Mouse (Mus musculus): ENCODE measurements around the gene Csf2. TPM values are rescaled to one million over a fixed set of nuclear protein-coding genes. Genes with fewer than 3 reads are reported as not detected.

The Csf2 gene
- polyA plus RNA-seq, 1 experiment, result not detected

GRCm38 (mm10) chr11:54244465-54244864, 5.0 kb downstream of the Csf2 start:
- Histone ChIP-seq H3K36me3 (ENCODE audit: control insufficient read depth, insufficient read depth) (no peaks in the 10 kb centered on the region), H3K79me2 (ENCODE audit: control insufficient read depth, insufficient read depth) (no peaks in the 10 kb centered on the region), H3K4me2 (ENCODE audit: low read depth) (no peak overlapping the region), H3K27me3 (ENCODE audit: control insufficient read depth, insufficient read depth, insufficient read length) (no peaks in the 10 kb centered on the region), H3K4me3 (no peak overlapping the region), H3ac (ENCODE audit: control insufficient read depth, insufficient read length) (no peak overlapping the region)
- TF ChIP-seq REST (IDR thresholded peaks at IDR 0.05; ENCODE audit: insufficient read depth, insufficient read length), result no peak
- TF ChIP-seq MYOG (IDR thresholded peaks at IDR 0.05; ENCODE audit: control insufficient read depth in 1 of 3, insufficient read depth in 1 of 3, insufficient read length in 2 of 3, low read depth in 2 of 3), result no peak
- no peak for TF ChIP-seq MYOD1 (IDR thresholded peaks at IDR 0.05; ENCODE audit: control insufficient read depth in 1 of 3, insufficient read length in 2 of 3, low read depth in 2 of 3)
- no peak for TF ChIP-seq SRF (IDR thresholded peaks at IDR 0.05; ENCODE audit: control insufficient read depth, insufficient read length, low read depth)
- TF ChIP-seq TCF12 (IDR thresholded peaks at IDR 0.05; ENCODE audit: insufficient read depth, poor library complexity, severe bottlenecking), result no peak
- no peak for TF ChIP-seq CEBPB (IDR thresholded peaks at IDR 0.05; ENCODE audit: insufficient read depth, poor library complexity, severe bottlenecking)
- no peak for TF ChIP-seq POLR2AphosphoS2 (IDR thresholded peaks at IDR 0.05; ENCODE audit: insufficient read length, low read depth)
- TF ChIP-seq POLR2A (IDR thresholded peaks at IDR 0.05; ENCODE audit: insufficient read length, low read depth), result no peak
- no peak for TF ChIP-seq MAX (IDR thresholded peaks at IDR 0.05; ENCODE audit: low read depth)
- no peak for TF ChIP-seq E2F4 (IDR thresholded peaks at IDR 0.05; ENCODE audit: insufficient read depth)
- no peak for TF ChIP-seq USF1 (IDR thresholded peaks at IDR 0.05; ENCODE audit: low read depth)
- TF ChIP-seq TCF3 (IDR thresholded peaks at IDR 0.05; ENCODE audit: insufficient read length, low read depth), result no peak

GRCm38 (mm10) chr11:54242494-54242893, 7.0 kb downstream of the Csf2 start:
- H3K79me2 ChIP-seq (ENCODE audit: control insufficient read depth, insufficient read depth), result no peaks in the 10 kb centered on the region
- H3K27me3 ChIP-seq (ENCODE audit: control insufficient read depth, insufficient read depth, insufficient read length), result no peaks in the 10 kb centered on the region
- no peaks in the 10 kb centered on the region for H3K36me3 ChIP-seq (ENCODE audit: control insufficient read depth, insufficient read depth)
- H3ac ChIP-seq (ENCODE audit: control insufficient read depth, insufficient read length), result no peak overlapping the region
- TF ChIP-seq MYOG (IDR thresholded peaks at IDR 0.05; ENCODE audit: control insufficient read depth in 1 of 3, insufficient read depth in 1 of 3, insufficient read length in 2 of 3, low read depth in 2 of 3) (no peak), E2F4 (IDR thresholded peaks at IDR 0.05; ENCODE audit: insufficient read depth) (no peak), TCF3 (IDR thresholded peaks at IDR 0.05; ENCODE audit: insufficient read length, low read depth) (no peak), POLR2AphosphoS2 (IDR thresholded peaks at IDR 0.05; ENCODE audit: insufficient read length, low read depth) (no peak), MAX (IDR thresholded peaks at IDR 0.05; ENCODE audit: low read depth) (no peak), MYOD1 (IDR thresholded peaks at IDR 0.05; ENCODE audit: control insufficient read depth in 1 of 3, insufficient read length in 2 of 3, low read depth in 2 of 3) (no peak), CEBPB (IDR thresholded peaks at IDR 0.05; ENCODE audit: insufficient read depth, poor library complexity, severe bottlenecking) (no peak), REST (IDR thresholded peaks at IDR 0.05; ENCODE audit: insufficient read depth, insufficient read length) (no peak), SRF (IDR thresholded peaks at IDR 0.05; ENCODE audit: control insufficient read depth, insufficient read length, low read depth) (no peak), POLR2A (IDR thresholded peaks at IDR 0.05; ENCODE audit: insufficient read length, low read depth) (no peak), TCF12 (IDR thresholded peaks at IDR 0.05; ENCODE audit: insufficient read depth, poor library complexity, severe bottlenecking) (no peak), USF1 (IDR thresholded peaks at IDR 0.05; ENCODE audit: low read depth) (no peak)
- no peak overlapping the region for H3K4me3 ChIP-seq
- H3K4me2 ChIP-seq (ENCODE audit: low read depth), result no peak overlapping the region

- H3K36me3 ChIP-seq (ENCODE audit: control insufficient read depth, insufficient read depth), result no peaks in the 10 kb centered on the region
- H3K4me3 ChIP-seq, result no peak overlapping the region
- no peak for TF ChIP-seq MYOG (IDR thresholded peaks at IDR 0.05; ENCODE audit: control insufficient read depth in 1 of 3, insufficient read depth in 1 of 3, insufficient read length in 2 of 3, low read depth in 2 of 3)
- TF ChIP-seq MYOD1 (IDR thresholded peaks at IDR 0.05; ENCODE audit: control insufficient read depth in 1 of 3, insufficient read length in 2 of 3, low read depth in 2 of 3), result no peak
- TF ChIP-seq USF1 (IDR thresholded peaks at IDR 0.05; ENCODE audit: low read depth), result peak; percentile 32
- no peaks in the 10 kb centered on the region for H3K27me3 ChIP-seq (ENCODE audit: control insufficient read depth, insufficient read depth, insufficient read length)
- no peak overlapping the region for H3K4me2 ChIP-seq (ENCODE audit: low read depth)
- no peak overlapping the region for H3ac ChIP-seq (ENCODE audit: control insufficient read depth, insufficient read length)
- H3K79me2 ChIP-seq (ENCODE audit: control insufficient read depth, insufficient read depth), result no peaks in the 10 kb centered on the region
These were observed 12.5 kb downstream of the Csf2 start for GRCm38 (mm10) chr11:54236939-54237338.

GRCm38 (mm10) chr11:54227478-54227877, 22.0 kb downstream of the Csf2 start:
- no peak for TF ChIP-seq MAX (IDR thresholded peaks at IDR 0.05; ENCODE audit: low read depth)
- no peak for TF ChIP-seq MYOG (IDR thresholded peaks at IDR 0.05; ENCODE audit: control insufficient read depth in 1 of 3, insufficient read depth in 1 of 3, insufficient read length in 2 of 3, low read depth in 2 of 3)
- no peak for TF ChIP-seq E2F4 (IDR thresholded peaks at IDR 0.05; ENCODE audit: insufficient read depth)
- no peak for TF ChIP-seq POLR2A (IDR thresholded peaks at IDR 0.05; ENCODE audit: insufficient read length, low read depth)
- TF ChIP-seq USF1 (IDR thresholded peaks at IDR 0.05; ENCODE audit: low read depth), result no peak
- TF ChIP-seq CEBPB (IDR thresholded peaks at IDR 0.05; ENCODE audit: insufficient read depth, poor library complexity, severe bottlenecking), result no peak
- TF ChIP-seq REST (IDR thresholded peaks at IDR 0.05; ENCODE audit: insufficient read depth, insufficient read length), result no peak
- no peak for TF ChIP-seq SRF (IDR thresholded peaks at IDR 0.05; ENCODE audit: control insufficient read depth, insufficient read length, low read depth)
- TF ChIP-seq TCF3 (IDR thresholded peaks at IDR 0.05; ENCODE audit: insufficient read length, low read depth), result no peak
- TF ChIP-seq MYOD1 (IDR thresholded peaks at IDR 0.05; ENCODE audit: control insufficient read depth in 1 of 3, insufficient read length in 2 of 3, low read depth in 2 of 3), result no peak
- TF ChIP-seq TCF12 (IDR thresholded peaks at IDR 0.05; ENCODE audit: insufficient read depth, poor library complexity, severe bottlenecking), result no peak
- no peak for TF ChIP-seq POLR2AphosphoS2 (IDR thresholded peaks at IDR 0.05; ENCODE audit: insufficient read length, low read depth)
- Histone ChIP-seq H3ac (ENCODE audit: control insufficient read depth, insufficient read length) (no peak overlapping the region), H3K4me2 (ENCODE audit: low read depth) (no peak overlapping the region), H3K36me3 (ENCODE audit: control insufficient read depth, insufficient read depth) (no peaks in the 10 kb centered on the region), H3K79me2 (ENCODE audit: control insufficient read depth, insufficient read depth) (no peaks in the 10 kb centered on the region), H3K27me3 (ENCODE audit: control insufficient read depth, insufficient read depth, insufficient read length) (no peaks in the 10 kb centered on the region), H3K4me3 (no peak overlapping the region)

GRCm38 (mm10) chr11:54224475-54224986, 24.9 kb downstream of the Csf2 start:
- Histone ChIP-seq H3K36me3 (ENCODE audit: control insufficient read depth, insufficient read depth) (no peaks in the 10 kb centered on the region), H3K4me3 (no peak overlapping the region)
- TF ChIP-seq CEBPB (IDR thresholded peaks at IDR 0.05; ENCODE audit: insufficient read depth, poor library complexity, severe bottlenecking), result no peak

More at GRCm38 (mm10) chr11:54224475-54224986, 24.9 kb downstream of the Csf2 start:
- Histone ChIP-seq H3ac (ENCODE audit: control insufficient read depth, insufficient read length) (no peak overlapping the region), H3K27me3 (ENCODE audit: control insufficient read depth, insufficient read depth, insufficient read length) (no peaks in the 10 kb centered on the region), H3K79me2 (ENCODE audit: control insufficient read depth, insufficient read depth) (no peaks in the 10 kb centered on the region), H3K4me2 (ENCODE audit: low read depth) (peak overlapping the region; percentile 61)

Measured in myocyte (in vitro differentiated cells).